15 mouse cellular contexts compared by ENCODE assay signal in genomic region chr5:133814436-133814835, GRCm38 (mm10).
DNase-seq lines count a peak whose midpoint lies in the region; ATAC-seq and TF ChIP-seq lines count a peak whose summit lies in the region.
"Had no signal": no experiment of that assay in that cellular context is flagged by ENCODE, and none has a peak within 500 bp of the region (broad histone marks: within the 10 kb centered on the region; RNA-seq: fewer than 3 reads in every experiment).

No protein-coding gene starts in this region.

- no peaks in the 10 kb centered on the region for H3K36me3 ChIP-seq in forebrain, embryonic 14.5 days (ENCODE audit: control insufficient read depth, insufficient read depth, low read length)
- H3K36me3 ChIP-seq in hindbrain, postnatal 0 days (ENCODE audit: insufficient read depth, low read length): no peaks in the 10 kb centered on the region
- no peaks in the 10 kb centered on the region for H3K36me3 ChIP-seq in midbrain, embryonic 14.5 days (ENCODE audit: control insufficient read depth, insufficient read depth, low read length)
- H3K36me3 ChIP-seq: heart, embryonic 10.5 days had no signal

- no peak for TF ChIP-seq CTCF in hindbrain, postnatal 0 days (IDR thresholded peaks at IDR 0.05; ENCODE audit: low read depth)

- 20% methylated on average over 6 of the region's 6 CpGs for WGBS in forebrain, embryonic 14.5 days
- 17% methylated on average over 6 of the region's 6 CpGs for WGBS in hindbrain, postnatal 0 days
- 12% methylated on average over 6 of the region's 6 CpGs for WGBS in midbrain, embryonic 14.5 days

- DNase-seq in heart, adult 11 months: peak; percentile 59
- no peak for DNase-seq in heart, adult 8-10 months (ENCODE audit: low spot score)
- DNase-seq in forebrain, embryonic 14.5 days (ENCODE audit: low spot score): peak; percentile 82
- peak; percentile 68 for DNase-seq in hindbrain, postnatal 0 days (ENCODE audit: low spot score)
- peak; percentile 68 for DNase-seq in midbrain, embryonic 14.5 days
- no peak for DNase-seq in MN1 (ENCODE audit: low spot score)
- no peak for DNase-seq in adrenal gland, postnatal 14 days
- DNase-seq in cerebellum, adult 9-10 months: no peak
- DNase-seq: adrenal gland, postnatal 25 days; cerebellum, adult 11-12 months; heart, postnatal 4 days; kidney, adult 9 months; thymus, postnatal 4 days had no signal

- H3K27ac ChIP-seq in forebrain, embryonic 14.5 days (ENCODE audit: low read depth, low read length): peak overlapping the region; percentile 56; the same call in 1 of the 2 replicates
- H3K27ac ChIP-seq in hindbrain, postnatal 0 days: no peak overlapping the region
- H3K27ac ChIP-seq in midbrain, embryonic 14.5 days (replicated peaks; ENCODE audit: low read depth, low read length): no peak overlapping the region; the same call in 1 of the 2 replicates
- H3K27ac ChIP-seq: heart, embryonic 10.5 days had no signal

- H3K27me3 ChIP-seq in forebrain, embryonic 14.5 days (replicated peaks; ENCODE audit: control insufficient read depth, insufficient read depth, low read length): no peaks in the 10 kb centered on the region
- peaks cover 5% of the 10 kb centered on the region; the same call in 1 of the 2 replicates for H3K27me3 ChIP-seq in hindbrain, postnatal 0 days (ENCODE audit: insufficient read depth, low read length)
- no peaks in the 10 kb centered on the region for H3K27me3 ChIP-seq in midbrain, embryonic 14.5 days (ENCODE audit: control insufficient read depth, insufficient read depth, low read length)

- H3K9me3 ChIP-seq in forebrain, embryonic 14.5 days (replicated peaks; ENCODE audit: control insufficient read depth, low read length): no peaks in the 10 kb centered on the region
- H3K9me3 ChIP-seq in hindbrain, postnatal 0 days (ENCODE audit: low read length): no peaks in the 10 kb centered on the region
- H3K9me3 ChIP-seq in midbrain, embryonic 14.5 days (ENCODE audit: control insufficient read depth, low read length): no peaks in the 10 kb centered on the region
- H3K9me3 ChIP-seq: heart, embryonic 10.5 days had no signal

- no peak overlapping the region for H3K9ac ChIP-seq in forebrain, embryonic 14.5 days (ENCODE audit: low read length)
- H3K9ac ChIP-seq in hindbrain, postnatal 0 days (replicated peaks; ENCODE audit: low read length): no peak overlapping the region
- no peak overlapping the region for H3K9ac ChIP-seq in midbrain, embryonic 14.5 days (replicated peaks; ENCODE audit: low read length)

- H3K4me1 ChIP-seq in forebrain, embryonic 14.5 days (ENCODE audit: control insufficient read depth, insufficient read depth, low read length): peaks cover 7% of the 10 kb centered on the region; the same call in 1 of the 2 replicates
- H3K4me1 ChIP-seq in hindbrain, postnatal 0 days (ENCODE audit: insufficient read depth, low read length): no peaks in the 10 kb centered on the region
- peaks cover 6% of the 10 kb centered on the region; the same call in 1 of the 2 replicates for H3K4me1 ChIP-seq in midbrain, embryonic 14.5 days (ENCODE audit: control insufficient read depth, insufficient read depth, low read length)
- H3K4me1 ChIP-seq: heart, embryonic 10.5 days had no signal

- ATAC-seq in forebrain, embryonic 14.5 days: peak; percentile 88
- ATAC-seq in hindbrain, postnatal 0 days: peak; percentile 38; the same call in 1 of the 2 replicates
- ATAC-seq in midbrain, embryonic 14.5 days (ENCODE audit: low FRiP score, low TSS enrichment): peak; percentile 46; the same call in 1 of the 2 replicates

- H3K4me2 ChIP-seq in forebrain, embryonic 14.5 days (ENCODE audit: low read length): no peak overlapping the region
- no peak overlapping the region for H3K4me2 ChIP-seq in hindbrain, postnatal 0 days (ENCODE audit: low read depth, low read length)
- no peak overlapping the region for H3K4me2 ChIP-seq in midbrain, embryonic 14.5 days (ENCODE audit: low read length)
- H3K4me2 ChIP-seq: liver, embryonic 11.5 days had no signal

- H3K4me3 ChIP-seq in forebrain, embryonic 14.5 days (ENCODE audit: low read depth, low read length): no peak overlapping the region
- no peak overlapping the region for H3K4me3 ChIP-seq in hindbrain, postnatal 0 days (ENCODE audit: low read length)
- no peak overlapping the region for H3K4me3 ChIP-seq in midbrain, embryonic 14.5 days (replicated peaks; ENCODE audit: low read depth, low read length)
- H3K4me3 ChIP-seq: heart, embryonic 10.5 days had no signal

Comparison
In these comparisons a context has a peak if more than half of its experiments do, and no peak if none do; other contexts are left out.
1. DNase-seq: peak in heart, adult 11 months (single experiment), forebrain, embryonic 14.5 days (single experiment), hindbrain, postnatal 0 days (single experiment) and midbrain, embryonic 14.5 days (single experiment); none in heart, adult 8-10 months (single experiment), MN1 (single experiment), adrenal gland, postnatal 14 days (single experiment) and cerebellum, adult 9-10 months (single experiment).
2. ATAC-seq: peak in every context shown above with its lines; median percentile 88 in forebrain, embryonic 14.5 days; 46 in midbrain, embryonic 14.5 days; 38 in hindbrain, postnatal 0 days.